Mouse (Mus musculus): Measurements from ENCODE around the gene Prdm16. TPM values are rescaled to one million over a fixed set of nuclear protein-coding genes. Genes with fewer than 3 reads are reported as not detected.
A peak's percentile ranks its signal among the peaks of the same experiment; 100 is the strongest.

Prdm16 gene
- polyA plus RNA-seq, 1 experiment from 2014 or later, result 2.1 TPM

DNA sequence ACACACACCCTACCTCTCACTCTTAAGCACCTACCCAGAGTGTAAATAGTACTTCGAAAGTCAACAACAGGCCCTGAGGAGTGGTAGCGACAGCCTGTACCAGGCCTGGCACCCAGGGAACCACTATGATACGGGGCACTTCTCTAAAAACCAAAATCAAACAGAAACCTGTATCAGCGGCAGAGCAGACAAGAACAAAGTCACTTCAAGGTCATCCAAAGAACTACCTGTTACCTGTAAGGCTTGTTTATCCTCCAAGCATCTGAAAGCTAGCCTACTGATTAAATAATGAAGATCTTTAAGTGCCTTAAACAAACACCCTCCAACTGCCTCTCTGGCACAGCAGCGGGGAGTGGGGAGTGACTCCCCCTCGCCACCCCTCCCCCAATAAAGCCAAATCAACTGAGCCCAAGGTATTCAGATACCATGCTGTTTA is 110.3 kb downstream of the Prdm16 start:
- Histone ChIP-seq H3K9ac (ENCODE audit: low read depth, low read length) (no peak overlapping the region), H3K4me1 (ENCODE audit: control insufficient read depth, low read depth, low read length) (peaks cover 2% of the 10 kb centered on the region), H3K27ac (ENCODE audit: low read length) (no peak overlapping the region), H3K36me3 (ENCODE audit: control insufficient read depth, insufficient read depth) (no peaks in the 10 kb centered on the region), H3K9me3 (replicated peaks; ENCODE audit: control insufficient read depth, low read length) (no peaks in the 10 kb centered on the region), H3K27me3 (ENCODE audit: control insufficient read depth, insufficient read depth, low read depth, low read length) (no peaks in the 10 kb centered on the region), H3K4me3 (ENCODE audit: low read depth, low read length) (no peak overlapping the region), H3K4me2 (ENCODE audit: low read depth, low read length) (no peak overlapping the region)
- ATAC-seq (ENCODE audit: low read depth), result 0 out of 2 replicates have a peak, but pooled peaks have one; percentile 25
- 62% methylated on average over 6 of the region's 6 CpGs for WGBS (ENCODE audit: insufficient replicate concordance)

DNA sequence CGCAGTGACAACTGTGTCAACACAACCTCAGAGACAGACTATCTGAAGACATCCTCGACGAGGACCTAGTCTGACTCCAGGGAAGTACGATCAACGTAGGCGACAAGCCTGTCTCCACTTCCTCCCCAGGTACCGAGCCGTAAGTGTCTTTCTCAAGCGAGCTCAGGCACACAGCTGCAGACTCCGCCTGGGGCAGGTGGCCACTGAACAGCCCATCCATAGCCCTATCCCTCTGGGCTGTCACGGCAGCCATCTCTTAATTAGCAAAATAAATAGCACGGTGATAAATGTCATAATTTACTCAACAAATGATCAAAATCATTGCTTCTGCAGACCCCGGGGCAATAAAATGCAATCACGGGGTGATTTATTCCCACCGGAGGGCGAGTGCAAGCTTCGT is 112.8 kb downstream of the Prdm16 start:
- Histone ChIP-seq H3K4me3 (ENCODE audit: low read depth, low read length) (no peak overlapping the region), H3K27ac (ENCODE audit: low read length) (no peak overlapping the region), H3K4me2 (ENCODE audit: low read depth, low read length) (no peak overlapping the region), H3K36me3 (ENCODE audit: control insufficient read depth, insufficient read depth) (no peaks in the 10 kb centered on the region), H3K9me3 (replicated peaks; ENCODE audit: control insufficient read depth, low read length) (no peaks in the 10 kb centered on the region), H3K27me3 (ENCODE audit: control insufficient read depth, insufficient read depth, low read depth, low read length) (no peaks in the 10 kb centered on the region), H3K4me1 (ENCODE audit: control insufficient read depth, low read depth, low read length) (peaks cover 2% of the 10 kb centered on the region), H3K9ac (ENCODE audit: low read depth, low read length) (no peak overlapping the region)
- WGBS (ENCODE audit: insufficient replicate concordance), result 63% methylated on average over 17 of the region's 17 CpGs
- no peak for ATAC-seq (ENCODE audit: low read depth)

DNA sequence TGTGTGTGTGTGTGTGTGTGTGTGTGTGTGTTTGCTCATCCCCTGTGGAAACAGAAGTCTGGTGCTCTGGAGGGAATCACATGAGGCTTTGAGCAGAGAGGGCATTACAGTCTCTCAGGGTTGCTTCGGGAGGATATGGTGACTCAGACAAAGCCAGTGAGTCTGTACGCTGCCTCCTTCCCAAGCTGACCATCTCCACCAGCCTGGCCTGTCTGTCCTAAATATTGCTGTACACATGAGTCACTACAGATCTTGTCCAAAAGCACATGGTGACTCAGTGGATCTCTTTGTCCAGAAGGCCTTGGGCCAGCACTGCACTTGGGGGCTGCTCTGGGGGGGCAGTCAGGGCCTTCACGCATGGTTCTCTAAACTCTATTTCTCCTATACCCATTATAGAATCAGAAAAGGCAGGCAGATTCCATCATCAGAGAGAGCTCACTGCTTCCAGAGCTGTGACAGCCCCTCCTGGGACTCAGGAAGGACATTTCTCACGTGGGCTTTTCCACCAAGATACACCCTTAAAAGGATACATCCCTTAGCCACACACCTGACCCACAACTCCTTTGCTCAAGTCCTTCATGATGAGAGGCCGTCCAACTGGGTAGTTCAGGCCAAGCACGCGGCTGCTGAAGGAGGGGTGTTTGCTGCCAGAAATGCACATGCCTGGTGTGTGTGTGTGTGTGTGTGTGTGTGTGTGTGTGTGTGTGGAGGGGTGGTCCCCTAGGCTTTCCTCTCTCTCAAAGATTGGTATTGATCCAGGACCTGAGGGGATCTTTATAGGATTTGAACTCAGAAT is 114.6 kb downstream of the Prdm16 start:
- Histone ChIP-seq H3K4me2 (ENCODE audit: low read depth, low read length) (no peak overlapping the region), H3K36me3 (ENCODE audit: control insufficient read depth, insufficient read depth) (no peaks in the 10 kb centered on the region), H3K9ac (ENCODE audit: low read depth, low read length) (no peak overlapping the region), H3K27me3 (ENCODE audit: control insufficient read depth, insufficient read depth, low read depth, low read length) (no peaks in the 10 kb centered on the region), H3K9me3 (replicated peaks; ENCODE audit: control insufficient read depth, low read length) (no peaks in the 10 kb centered on the region), H3K27ac (ENCODE audit: low read length) (no peak overlapping the region), H3K4me1 (ENCODE audit: control insufficient read depth, low read depth, low read length) (peaks cover under 1% of the 10 kb centered on the region; the same call in 1 of the 2 replicates), H3K4me3 (ENCODE audit: low read depth, low read length) (no peak overlapping the region)
- ATAC-seq (ENCODE audit: low read depth), result no peak
- WGBS (ENCODE audit: insufficient replicate concordance), result 64% methylated on average over 7 of the region's 7 CpGs

DNA sequence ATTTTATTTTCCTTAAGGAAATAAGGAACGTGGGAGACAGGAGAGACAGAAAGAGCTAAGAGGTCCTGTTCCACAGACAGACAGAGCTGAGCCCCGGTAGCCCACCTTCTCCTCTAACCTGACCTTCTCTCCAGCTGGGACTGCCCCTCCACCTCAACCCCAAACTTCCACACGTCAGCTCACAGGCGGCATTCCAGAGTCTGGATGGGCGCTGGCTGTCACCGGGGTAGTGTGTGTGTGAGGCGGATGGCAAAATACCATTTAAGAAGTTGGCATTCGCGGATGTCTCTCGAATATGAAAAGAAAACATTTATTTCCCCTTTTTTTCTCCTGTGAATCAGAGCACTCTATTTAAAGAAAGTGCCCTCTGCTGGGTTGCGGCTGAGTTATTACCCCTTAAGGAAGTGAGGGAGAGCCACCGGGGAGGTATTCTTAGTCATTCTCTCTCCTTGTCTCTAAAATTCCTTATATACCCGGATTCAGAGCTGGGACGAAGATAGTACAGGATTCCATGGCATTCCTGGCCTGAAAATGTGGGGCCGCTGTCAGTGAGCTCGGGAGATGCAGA is 117.1 kb downstream of the Prdm16 start:
- Histone ChIP-seq H3K9me3 (replicated peaks; ENCODE audit: control insufficient read depth, low read length) (no peaks in the 10 kb centered on the region), H3K9ac (ENCODE audit: low read depth, low read length) (no peak overlapping the region), H3K27ac (ENCODE audit: low read length) (no peak overlapping the region), H3K36me3 (ENCODE audit: control insufficient read depth, insufficient read depth) (no peaks in the 10 kb centered on the region), H3K4me1 (ENCODE audit: control insufficient read depth, low read depth, low read length) (no peaks in the 10 kb centered on the region), H3K4me2 (ENCODE audit: low read depth, low read length) (no peak overlapping the region), H3K4me3 (ENCODE audit: low read depth, low read length) (no peak overlapping the region), H3K27me3 (ENCODE audit: control insufficient read depth, insufficient read depth, low read depth, low read length) (no peaks in the 10 kb centered on the region)
- ATAC-seq (ENCODE audit: low read depth), result no peak
- 42% methylated on average over 16 of the region's 16 CpGs for WGBS (ENCODE audit: insufficient replicate concordance)

DNA sequence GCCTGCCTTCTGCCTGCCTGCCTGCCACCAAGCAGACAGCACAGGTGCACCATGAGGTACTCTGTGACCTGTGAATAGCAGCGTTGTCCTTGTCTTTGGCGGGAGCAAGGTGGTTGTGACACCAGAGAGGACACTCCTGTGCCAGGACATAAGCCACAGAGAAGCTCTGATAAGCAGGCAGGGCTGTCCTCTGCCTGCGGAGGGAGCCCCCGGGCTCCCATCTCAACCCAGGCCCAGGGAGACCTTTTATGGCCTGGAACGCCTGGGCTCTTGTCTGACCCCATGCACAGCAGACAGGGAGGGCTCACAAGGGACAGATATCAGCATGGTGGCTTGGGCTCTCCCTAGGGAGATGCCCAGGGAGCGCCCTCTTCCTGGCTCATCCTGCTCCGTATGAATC is 118.7 kb downstream of the Prdm16 start:
- no peak for ATAC-seq (ENCODE audit: low read depth)
- no peak overlapping the region for H3K9ac ChIP-seq (ENCODE audit: low read depth, low read length)
- H3K27me3 ChIP-seq (ENCODE audit: control insufficient read depth, insufficient read depth, low read depth, low read length), result no peaks in the 10 kb centered on the region
- no peak overlapping the region for H3K27ac ChIP-seq (ENCODE audit: low read length)
- no peaks in the 10 kb centered on the region for H3K36me3 ChIP-seq (ENCODE audit: control insufficient read depth, insufficient read depth)
- H3K4me1 ChIP-seq (ENCODE audit: control insufficient read depth, low read depth, low read length), result no peaks in the 10 kb centered on the region
- WGBS (ENCODE audit: insufficient replicate concordance), result 62% methylated on average over 7 of the region's 7 CpGs
- no peak overlapping the region for H3K4me3 ChIP-seq (ENCODE audit: low read depth, low read length)
- H3K9me3 ChIP-seq (replicated peaks; ENCODE audit: control insufficient read depth, low read length), result no peaks in the 10 kb centered on the region
- H3K4me2 ChIP-seq (ENCODE audit: low read depth, low read length), result no peak overlapping the region

DNA sequence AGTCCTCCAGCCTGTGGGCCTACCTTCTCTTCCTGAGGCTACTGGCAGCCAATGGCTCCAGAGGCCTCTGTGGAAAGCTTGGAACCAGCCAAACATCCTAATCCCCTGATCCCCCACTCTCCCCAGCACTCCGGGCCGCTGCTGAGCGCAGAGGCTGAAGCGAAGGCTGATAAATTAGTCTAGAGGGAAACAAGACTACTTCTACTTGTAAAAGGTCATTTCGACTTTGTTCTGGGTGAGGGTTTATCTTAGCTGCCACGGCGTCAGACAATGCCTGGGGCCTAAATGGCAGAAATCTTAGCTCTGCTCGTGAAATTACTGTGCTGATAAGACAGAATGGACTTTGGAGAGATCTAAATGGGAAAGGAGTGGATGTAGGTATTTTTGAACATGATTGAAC is 120.2 kb downstream of the Prdm16 start:
- no peaks in the 10 kb centered on the region for H3K9me3 ChIP-seq (replicated peaks; ENCODE audit: control insufficient read depth, low read length)
- no peak for ATAC-seq (ENCODE audit: low read depth)
- H3K4me3 ChIP-seq (ENCODE audit: low read depth, low read length), result no peak overlapping the region
- no peak overlapping the region for H3K9ac ChIP-seq (ENCODE audit: low read depth, low read length)
- 60% methylated on average over 8 of the region's 8 CpGs for WGBS (ENCODE audit: insufficient replicate concordance)
- no peak overlapping the region for H3K27ac ChIP-seq (ENCODE audit: low read length)
- no peaks in the 10 kb centered on the region for H3K36me3 ChIP-seq (ENCODE audit: control insufficient read depth, insufficient read depth)
- H3K4me2 ChIP-seq (ENCODE audit: low read depth, low read length), result no peak overlapping the region
- H3K4me1 ChIP-seq (ENCODE audit: control insufficient read depth, low read depth, low read length), result no peaks in the 10 kb centered on the region; the same call in 1 of the 2 replicates
- no peaks in the 10 kb centered on the region for H3K27me3 ChIP-seq (ENCODE audit: control insufficient read depth, insufficient read depth, low read depth, low read length)

DNA sequence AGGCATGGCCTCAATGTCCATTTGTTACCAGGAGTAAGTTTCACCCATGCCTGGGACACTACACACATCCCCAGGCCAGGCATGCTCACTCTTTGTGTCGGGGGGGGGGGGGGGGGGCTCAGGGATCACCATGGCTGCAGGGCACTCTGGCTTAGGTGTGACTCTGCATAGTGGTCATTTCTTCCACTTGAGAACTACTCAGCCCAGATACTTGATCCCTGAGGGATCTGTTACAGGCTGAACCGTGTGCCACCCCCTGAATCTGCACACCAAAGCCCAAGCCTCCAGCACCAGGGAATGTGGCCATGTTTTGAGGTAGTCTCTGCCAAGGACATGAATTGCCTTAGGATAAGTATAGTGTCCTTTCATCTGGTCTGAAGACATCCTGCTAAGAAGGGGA is 123.0 kb downstream of the Prdm16 start:
- no peak for ATAC-seq (ENCODE audit: low read depth)
- H3K27me3 ChIP-seq (ENCODE audit: control insufficient read depth, insufficient read depth, low read depth, low read length), result no peaks in the 10 kb centered on the region
- H3K4me3 ChIP-seq (ENCODE audit: low read depth, low read length), result no peak overlapping the region
- no peak overlapping the region for H3K27ac ChIP-seq (ENCODE audit: low read length)
- no peak overlapping the region for H3K4me2 ChIP-seq (ENCODE audit: low read depth, low read length)
- no peaks in the 10 kb centered on the region for H3K9me3 ChIP-seq (replicated peaks; ENCODE audit: control insufficient read depth, low read length)
- WGBS (ENCODE audit: insufficient replicate concordance), result 43% methylated on average over 2 of the region's 2 CpGs
- no peak overlapping the region for H3K9ac ChIP-seq (ENCODE audit: low read depth, low read length)
- H3K36me3 ChIP-seq (ENCODE audit: control insufficient read depth, insufficient read depth), result no peaks in the 10 kb centered on the region
- no peaks in the 10 kb centered on the region; the same call in 1 of the 2 replicates for H3K4me1 ChIP-seq (ENCODE audit: control insufficient read depth, low read depth, low read length)

DNA sequence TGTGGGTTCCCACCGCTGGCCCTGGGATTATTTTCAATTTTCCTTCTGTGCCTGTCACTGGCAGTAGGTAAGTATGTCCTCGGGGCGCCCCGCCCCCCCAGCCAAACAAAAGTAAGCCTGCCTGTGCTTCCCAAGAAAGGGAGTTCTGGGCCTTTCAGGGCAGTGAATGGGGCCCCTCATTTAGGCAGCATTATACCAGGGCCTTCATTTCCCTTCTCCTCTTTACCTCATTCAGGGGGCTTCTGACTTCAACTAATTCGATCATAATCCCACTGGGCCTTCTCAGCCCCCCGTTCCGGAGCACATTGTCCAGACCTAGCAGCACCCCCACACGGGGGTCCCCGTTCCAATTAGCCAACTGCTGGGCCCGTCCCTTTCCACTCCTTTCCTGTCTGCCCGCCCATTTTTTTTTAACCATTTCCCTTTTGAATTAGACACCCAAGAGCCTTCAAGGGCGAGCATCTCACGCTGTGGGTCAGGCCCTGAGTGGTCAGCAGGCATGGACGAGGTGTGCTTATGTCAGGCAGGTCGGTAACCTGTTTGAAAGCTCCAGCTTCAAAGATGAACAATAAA is 124.1 kb downstream of the Prdm16 start:
- H3K9ac ChIP-seq (ENCODE audit: low read depth, low read length), result no peak overlapping the region
- no peaks in the 10 kb centered on the region for H3K36me3 ChIP-seq (ENCODE audit: control insufficient read depth, insufficient read depth)
- no peaks in the 10 kb centered on the region; the same call in 1 of the 2 replicates for H3K4me1 ChIP-seq (ENCODE audit: control insufficient read depth, low read depth, low read length)
- no peak for ATAC-seq (ENCODE audit: low read depth)
- no peak overlapping the region for H3K27ac ChIP-seq (ENCODE audit: low read length)
- no peak overlapping the region for H3K4me3 ChIP-seq (ENCODE audit: low read depth, low read length)
- H3K9me3 ChIP-seq (replicated peaks; ENCODE audit: control insufficient read depth, low read length), result no peaks in the 10 kb centered on the region
- WGBS (ENCODE audit: insufficient replicate concordance), result 46% methylated on average over 15 of the region's 15 CpGs
- H3K4me2 ChIP-seq (ENCODE audit: low read depth, low read length), result no peak overlapping the region
- H3K27me3 ChIP-seq (ENCODE audit: control insufficient read depth, insufficient read depth, low read depth, low read length), result no peaks in the 10 kb centered on the region

DNA sequence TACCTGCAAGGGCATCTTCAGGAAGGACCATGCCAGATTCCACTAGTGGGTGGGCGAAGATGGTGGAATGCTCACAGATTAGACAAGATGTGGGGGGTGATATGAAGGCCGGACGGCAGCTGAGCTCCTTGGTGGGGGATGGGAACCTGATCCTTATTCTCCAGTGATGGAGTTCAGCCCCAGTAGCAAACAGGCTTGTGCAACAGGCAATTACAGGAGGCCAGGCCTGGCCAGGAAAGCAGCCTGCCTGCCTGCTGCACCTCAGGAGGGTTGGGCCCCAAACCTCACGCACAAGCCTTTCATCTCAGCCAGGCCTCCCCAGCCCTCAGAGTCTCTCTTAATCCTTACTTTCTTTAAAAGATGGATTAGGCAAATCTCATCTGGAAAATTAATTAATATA is 124.9 kb downstream of the Prdm16 start:
- no peaks in the 10 kb centered on the region for H3K27me3 ChIP-seq (ENCODE audit: control insufficient read depth, insufficient read depth, low read depth, low read length)
- no peaks in the 10 kb centered on the region; the same call in 1 of the 2 replicates for H3K4me1 ChIP-seq (ENCODE audit: control insufficient read depth, low read depth, low read length)
- H3K36me3 ChIP-seq (ENCODE audit: control insufficient read depth, insufficient read depth), result no peaks in the 10 kb centered on the region
- H3K27ac ChIP-seq (ENCODE audit: low read length), result no peak overlapping the region
- no peak overlapping the region for H3K9ac ChIP-seq (ENCODE audit: low read depth, low read length)
- whole genome bisulfite sequencing (ENCODE audit: insufficient replicate concordance), result 46% methylated on average over 4 of the region's 4 CpGs
- H3K9me3 ChIP-seq (replicated peaks; ENCODE audit: control insufficient read depth, low read length), result no peaks in the 10 kb centered on the region
- no peak overlapping the region for H3K4me3 ChIP-seq (ENCODE audit: low read depth, low read length)
- H3K4me2 ChIP-seq (ENCODE audit: low read depth, low read length), result no peak overlapping the region
- ATAC-seq (ENCODE audit: low read depth), result peak; percentile 37; the same call in 1 of the 2 replicates

Measured in liver, embryonic 16.5 days (tissue).